Mouse (Mus musculus) olfactory bulb, adult 2 months (tissue): ENCODE measurements around the gene Sox6.

ENCODE experiments used
- CTCF ChIP-seq: fragments of 200-500 bp; IDR thresholded peaks from 2 replicates; pipeline ENCODE4 v1.5.1; 2012; ENCODE audit warnings: low read depth, mild to moderate bottlenecking, low read length, moderate library complexity; ENCODE audit not compliant: insufficient read depth
- POLR2A ChIP-seq: fragments of 200-500 bp; IDR thresholded peaks from 2 replicates; pipeline ENCODE4 v1.6.1; 2012; ENCODE audit warnings: mild to moderate bottlenecking, low read depth, low read length, moderate library complexity; ENCODE audit not compliant: insufficient read depth

- no peak for TF ChIP-seq CTCF
- no peak for TF ChIP-seq POLR2A
Observed at GRCm38 (mm10) chr7:115951689-115952088, 86.9 kb downstream of the Sox6 start.
